12 mouse cellular contexts compared by ENCODE assay signal in the genomic region with DNA sequence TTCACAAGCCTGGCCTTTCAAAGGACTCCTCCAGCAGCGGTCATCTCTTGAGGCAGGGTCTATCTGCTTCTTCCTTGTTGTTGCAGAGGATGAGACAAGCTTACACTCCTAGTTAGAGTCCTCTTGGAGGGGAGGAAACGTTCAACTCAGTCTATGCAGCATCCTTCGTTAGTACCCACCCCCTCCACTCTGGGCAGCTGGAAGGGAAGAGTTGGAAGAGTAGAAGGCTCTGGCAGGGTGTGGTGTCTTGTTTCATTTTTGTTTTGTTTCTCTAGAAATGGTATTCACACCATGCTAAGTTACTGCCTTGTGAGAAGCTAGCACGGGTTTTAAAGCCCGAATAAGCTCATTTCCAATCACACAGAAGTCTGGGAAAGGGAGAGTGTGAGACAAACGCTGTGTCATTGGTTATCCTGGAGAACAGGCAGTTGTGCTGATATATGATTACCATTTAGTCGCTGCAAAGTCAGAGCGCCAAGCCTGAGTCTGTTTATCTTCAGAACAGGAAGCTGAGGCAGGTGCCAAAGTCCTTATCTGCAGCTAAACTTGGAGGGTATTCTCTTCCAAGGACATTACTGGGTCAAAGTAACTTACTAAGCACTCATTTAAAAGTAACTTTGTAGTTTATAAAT.
DNase-seq lines count a peak whose midpoint lies in the region; ATAC-seq lines count a peak whose summit lies in the region.
"Had no signal": no experiment of that assay in that cellular context is flagged by ENCODE, and none has a peak within 500 bp of the region (broad histone marks: within the 10 kb centered on the region; RNA-seq: fewer than 3 reads in every experiment).

No protein-coding gene starts in this region.

- WGBS in heart, embryonic 11.5 days (ENCODE audit: insufficient replicate concordance): 13% methylated on average over 8 of the region's 8 CpGs
- WGBS in liver, embryonic 15.5 days (ENCODE audit: insufficient replicate concordance): 11% methylated on average over 8 of the region's 8 CpGs
- 57% methylated on average over 8 of the region's 8 CpGs for WGBS in hindbrain, embryonic 12.5 days
- 54% methylated on average over 8 of the region's 8 CpGs for WGBS in forebrain, embryonic 14.5 days

- H3K4me2 ChIP-seq in heart, embryonic 11.5 days: peak overlapping the region; percentile 57
- peak overlapping the region; percentile 31; the same call in 1 of the 2 replicates for H3K4me2 ChIP-seq in liver, embryonic 15.5 days
- H3K4me2 ChIP-seq in hindbrain, embryonic 12.5 days (replicated peaks): no peak overlapping the region
- no peak overlapping the region for H3K4me2 ChIP-seq in forebrain, embryonic 14.5 days (ENCODE audit: low read length)
- H3K4me2 ChIP-seq: embryonic facial prominence, embryonic 15.5 days; midbrain, embryonic 13.5 days had no signal

- H3K9me3 ChIP-seq in megakaryocyte, embryonic 14.5 days: peaks cover 3% of the 10 kb centered on the region; the same call in 1 of the 2 replicates
- H3K9me3 ChIP-seq in heart, embryonic 11.5 days (replicated peaks; ENCODE audit: control insufficient read depth, low read length): no peaks in the 10 kb centered on the region
- H3K9me3 ChIP-seq in liver, embryonic 15.5 days (replicated peaks): no peaks in the 10 kb centered on the region
- H3K9me3 ChIP-seq in hindbrain, embryonic 12.5 days (replicated peaks): no peaks in the 10 kb centered on the region
- no peaks in the 10 kb centered on the region for H3K9me3 ChIP-seq in forebrain, embryonic 14.5 days (replicated peaks; ENCODE audit: control insufficient read depth, low read length)
- H3K9me3 ChIP-seq: embryonic facial prominence, embryonic 15.5 days; midbrain, embryonic 13.5 days had no signal

- peaks cover 50% of the 10 kb centered on the region for H3K4me1 ChIP-seq in megakaryocyte, embryonic 14.5 days
- H3K4me1 ChIP-seq in heart, embryonic 11.5 days (ENCODE audit: control insufficient read depth, insufficient read depth, low read length): peaks cover 19% of the 10 kb centered on the region
- peaks cover 18% of the 10 kb centered on the region for H3K4me1 ChIP-seq in liver, embryonic 15.5 days (replicated peaks)
- peaks cover 17% of the 10 kb centered on the region for H3K4me1 ChIP-seq in hindbrain, embryonic 12.5 days
- H3K4me1 ChIP-seq in forebrain, embryonic 14.5 days (ENCODE audit: control insufficient read depth, insufficient read depth, low read length): peaks cover 5% of the 10 kb centered on the region; the same call in 1 of the 2 replicates

- ATAC-seq in megakaryocyte, adult 5-6 weeks (ENCODE audit: poor library complexity, severe bottlenecking): no peak
- 0 out of 2 replicates have a peak, but pooled peaks have one; percentile 58 for ATAC-seq in heart, embryonic 11.5 days (replicated peaks; ENCODE audit: insufficient number of reproducible peaks, low FRiP score, low TSS enrichment)
- peak; percentile 56 for ATAC-seq in liver, embryonic 15.5 days (ENCODE audit: insufficient read depth)
- no peak for ATAC-seq in hindbrain, embryonic 12.5 days (ENCODE audit: low FRiP score)
- no peak for ATAC-seq in forebrain, embryonic 14.5 days
- ATAC-seq: midbrain, embryonic 13.5 days; Patski had no signal

- peak overlapping the region; percentile 89 for H3K4me3 ChIP-seq in megakaryocyte, embryonic 14.5 days (replicated peaks)
- no peak overlapping the region for H3K4me3 ChIP-seq in heart, embryonic 11.5 days (ENCODE audit: low read depth, low read length)
- no peak overlapping the region for H3K4me3 ChIP-seq in liver, embryonic 15.5 days (replicated peaks)
- H3K4me3 ChIP-seq in hindbrain, embryonic 12.5 days: no peak overlapping the region
- no peak overlapping the region for H3K4me3 ChIP-seq in forebrain, embryonic 14.5 days (ENCODE audit: low read depth, low read length)
- H3K4me3 ChIP-seq: embryonic facial prominence, embryonic 15.5 days; midbrain, embryonic 13.5 days had no signal

- peaks cover 11% of the 10 kb centered on the region for H3K27me3 ChIP-seq in megakaryocyte, embryonic 14.5 days (replicated peaks)
- no peaks in the 10 kb centered on the region for H3K27me3 ChIP-seq in heart, embryonic 11.5 days (ENCODE audit: control insufficient read depth, insufficient read depth, low read length)
- 0 out of 2 replicates have a peak, but pooled peaks cover 5% of the 10 kb centered on the region for H3K27me3 ChIP-seq in liver, embryonic 15.5 days
- H3K27me3 ChIP-seq in hindbrain, embryonic 12.5 days: no peaks in the 10 kb centered on the region
- H3K27me3 ChIP-seq in forebrain, embryonic 14.5 days (replicated peaks; ENCODE audit: control insufficient read depth, insufficient read depth, low read length): no peaks in the 10 kb centered on the region
- H3K27me3 ChIP-seq: embryonic facial prominence, embryonic 15.5 days; midbrain, embryonic 13.5 days; Patski had no signal

- peak overlapping the region; percentile 70 for H3K27ac ChIP-seq in heart, embryonic 11.5 days (ENCODE audit: low read depth, low read length)
- H3K27ac ChIP-seq in liver, embryonic 15.5 days (replicated peaks): no peak overlapping the region
- no peak overlapping the region for H3K27ac ChIP-seq in hindbrain, embryonic 12.5 days
- no peak overlapping the region for H3K27ac ChIP-seq in forebrain, embryonic 14.5 days (ENCODE audit: low read depth, low read length)
- H3K27ac ChIP-seq: embryonic facial prominence, embryonic 15.5 days; midbrain, embryonic 13.5 days had no signal

- peak; percentile 75 for DNase-seq in testis, postnatal 14 days (ENCODE audit: low spot score)
- no peak for DNase-seq in adipocyte (ENCODE audit: low spot score)
- DNase-seq in forebrain, embryonic 14.5 days (ENCODE audit: low spot score): no peak
- DNase-seq: right cerebral cortex, postnatal 25 days had no signal

- H3K36me3 ChIP-seq in megakaryocyte, embryonic 14.5 days (replicated peaks; ENCODE audit: low read length): no peaks in the 10 kb centered on the region
- H3K36me3 ChIP-seq in heart, embryonic 11.5 days (ENCODE audit: control insufficient read depth, insufficient read depth, low read length): no peaks in the 10 kb centered on the region
- H3K36me3 ChIP-seq in liver, embryonic 15.5 days (replicated peaks): no peaks in the 10 kb centered on the region
- H3K36me3 ChIP-seq in hindbrain, embryonic 12.5 days: no peaks in the 10 kb centered on the region
- H3K36me3 ChIP-seq in forebrain, embryonic 14.5 days (ENCODE audit: control insufficient read depth, insufficient read depth, low read length): no peaks in the 10 kb centered on the region; the same call in 1 of the 2 replicates
- H3K36me3 ChIP-seq: embryonic facial prominence, embryonic 15.5 days; midbrain, embryonic 13.5 days had no signal

- peak overlapping the region; percentile 28; the same call in 1 of the 2 replicates for H3K9ac ChIP-seq in heart, embryonic 11.5 days (ENCODE audit: low read depth, low read length)
- H3K9ac ChIP-seq in liver, embryonic 15.5 days: no peak overlapping the region
- H3K9ac ChIP-seq in hindbrain, embryonic 12.5 days: no peak overlapping the region
- H3K9ac ChIP-seq in forebrain, embryonic 14.5 days (ENCODE audit: low read length): no peak overlapping the region
- H3K9ac ChIP-seq: embryonic facial prominence, embryonic 15.5 days; midbrain, embryonic 13.5 days had no signal

Comparison
In these comparisons a context has a peak if more than half of its experiments do, and no peak if none do; other contexts are left out.
1. ATAC-seq: peak in heart, embryonic 11.5 days (single experiment) and liver, embryonic 15.5 days (single experiment); none in megakaryocyte, adult 5-6 weeks (single experiment), hindbrain, embryonic 12.5 days (single experiment) and forebrain, embryonic 14.5 days (single experiment).
2. H3K4me2 ChIP-seq: peak in heart, embryonic 11.5 days (single experiment) and liver, embryonic 15.5 days (single experiment); none in hindbrain, embryonic 12.5 days (single experiment) and forebrain, embryonic 14.5 days (single experiment).